Mouse (Mus musculus): ENCODE measurements around the gene Tectb.
"Not testable (repeated sequence)": the region's sequence is repeated elsewhere in the genome, so short reads cannot be mapped to it uniquely, and the experiment has no call there.

Tectb gene

DNA sequence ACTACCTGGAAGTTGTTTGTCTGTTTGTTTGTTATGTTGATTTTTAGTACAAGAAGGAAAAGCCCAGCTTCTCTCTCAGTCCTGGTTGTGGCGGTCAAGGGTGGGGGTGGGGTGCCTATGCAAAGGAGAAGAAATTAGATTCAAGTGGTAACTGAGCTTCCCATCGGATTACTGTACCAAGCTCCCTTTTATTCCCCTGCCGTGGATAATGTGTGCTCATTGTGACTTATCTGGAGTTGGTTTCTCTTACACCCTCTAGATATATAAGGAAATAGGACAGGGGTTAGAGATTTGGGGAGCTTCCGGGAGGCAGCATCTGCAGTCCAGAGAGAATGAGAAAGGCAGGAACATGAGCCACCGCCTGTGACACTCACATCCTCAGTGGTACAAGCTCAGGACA is at the start of gene Tectb:
Tectb (plus strand) TSS at position 301 of the 400 bp plus-strand sequence.
- no peak for DNase-seq (ENCODE audit: low read depth in 2 of 2, low spot score in 2 of 2)

DNA sequence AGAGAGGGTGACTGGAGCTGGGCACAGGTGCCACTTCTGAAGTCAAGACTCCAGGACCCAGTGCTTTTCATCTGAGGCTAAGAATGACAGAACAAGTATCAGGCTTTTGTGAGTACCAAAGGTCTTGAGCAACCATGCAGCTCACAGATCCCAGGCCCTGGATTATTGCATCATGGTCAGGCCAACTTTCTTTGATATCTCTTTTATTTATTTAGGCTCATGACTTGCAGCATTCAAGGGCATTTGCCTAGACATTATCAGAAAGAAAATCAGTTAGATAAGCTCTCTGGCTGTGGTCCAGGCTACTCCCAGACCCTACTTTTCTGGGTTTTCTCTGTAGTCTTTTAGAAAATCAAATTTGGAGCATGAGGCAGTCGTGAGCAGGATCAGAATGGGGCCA is 48.8 kb upstream of the Tectb start:
- no peak for DNase-seq (ENCODE audit: low read depth in 2 of 2, low spot score in 2 of 2)

DNA sequence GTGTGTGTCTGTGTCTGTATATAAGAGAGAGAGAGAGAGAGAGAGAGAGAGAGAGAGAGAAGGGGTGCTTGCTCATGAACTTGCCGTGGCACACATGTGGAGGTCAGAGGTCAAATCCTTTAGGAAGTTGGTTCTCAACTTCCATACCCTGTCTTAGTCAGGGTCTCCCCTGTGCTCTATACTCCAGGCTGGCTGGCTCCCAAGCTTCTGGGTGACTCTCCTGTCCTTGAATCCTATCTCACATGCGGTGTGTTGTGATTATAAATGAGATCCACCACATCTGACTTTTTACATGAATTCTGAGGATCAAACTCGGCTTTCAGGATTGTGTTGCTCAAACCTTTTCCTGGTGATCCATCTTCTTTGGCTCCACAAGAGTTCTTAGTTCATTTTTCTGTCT is 48.1 kb upstream of the Tectb start:
- no peak for DNase-seq (ENCODE audit: low read depth in 2 of 2, low spot score in 2 of 2)

DNA sequence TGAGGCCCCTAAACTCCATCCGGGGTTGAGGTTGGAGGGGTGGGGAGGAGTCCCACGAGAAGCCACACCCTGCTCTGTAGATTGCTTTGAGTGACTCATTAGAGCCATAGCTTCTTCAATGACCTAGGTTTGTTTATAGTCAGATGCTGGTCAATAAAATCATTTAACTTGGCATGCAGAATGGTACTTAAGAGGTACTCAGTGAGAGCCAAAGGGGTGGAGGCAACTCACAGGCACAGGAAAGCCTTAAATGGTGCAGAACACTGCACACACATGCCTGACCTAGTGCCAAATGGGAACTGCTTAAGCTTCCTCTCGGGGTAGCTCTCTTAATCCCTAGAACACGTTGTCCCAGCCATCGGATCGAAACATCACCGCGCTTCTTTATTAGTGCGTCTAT is 46.0 kb upstream of the Tectb start:
- no peak for DNase-seq (ENCODE audit: low read depth in 2 of 2, low spot score in 2 of 2)

DNA sequence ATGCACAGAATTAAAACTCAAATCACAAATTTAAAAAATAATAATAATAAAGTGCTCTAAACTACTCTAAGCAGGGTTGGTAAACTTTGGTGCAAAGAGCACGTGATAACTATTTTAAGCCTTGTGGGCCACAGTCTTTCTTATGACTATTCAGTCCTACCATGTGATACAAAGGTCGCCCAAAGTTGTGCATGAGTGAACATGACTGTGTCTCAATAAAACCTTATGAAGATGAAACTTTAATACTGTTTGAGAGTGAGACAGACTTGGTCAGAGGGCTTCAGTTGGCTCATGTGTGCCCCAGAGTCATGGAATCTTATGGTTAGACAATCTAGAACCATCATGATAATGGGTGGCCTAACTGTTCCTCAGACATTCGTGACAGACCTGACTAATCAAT is 44.6 kb upstream of the Tectb start:
- DNase-seq (ENCODE audit: low read depth in 2 of 2, low spot score in 2 of 2), result no peak

DNA sequence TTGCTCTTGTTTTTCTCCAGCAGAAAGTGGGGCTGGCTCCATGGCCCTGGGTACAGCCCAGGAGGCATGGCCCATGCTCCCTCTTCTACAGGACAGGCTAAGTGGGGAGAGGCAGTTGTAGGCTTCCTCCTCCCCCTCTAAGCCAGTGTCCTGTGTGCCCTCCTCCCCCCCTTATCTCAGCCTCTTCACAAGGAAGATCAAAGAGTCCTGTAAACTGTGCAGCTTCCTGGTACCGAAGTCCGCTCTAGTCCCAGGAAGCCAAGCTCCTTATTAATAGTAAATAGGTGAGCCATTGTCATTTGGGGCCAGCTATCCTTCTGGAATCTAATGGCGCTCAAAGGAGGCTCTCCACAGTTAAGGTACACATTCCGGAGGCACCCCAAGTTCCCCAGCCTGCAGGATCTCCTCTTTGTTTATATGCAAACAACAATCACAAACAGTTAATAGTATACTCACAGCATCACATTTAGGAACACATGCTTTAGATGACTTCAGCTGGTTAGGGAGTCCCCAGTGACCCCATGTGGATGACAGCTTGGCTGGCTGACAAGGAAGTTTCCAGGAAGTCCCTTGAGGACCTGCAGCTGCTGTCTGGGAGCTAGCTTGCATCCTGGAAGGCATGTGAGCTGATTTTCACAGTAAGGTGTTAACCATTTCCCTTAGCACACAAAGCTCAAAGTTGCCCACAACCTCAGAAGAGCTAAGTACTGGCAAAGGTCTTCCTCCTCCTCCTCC is 43.7 kb upstream of the Tectb start:
- DNase-seq (ENCODE audit: low read depth in 2 of 2, low spot score in 2 of 2), result no peak

DNA sequence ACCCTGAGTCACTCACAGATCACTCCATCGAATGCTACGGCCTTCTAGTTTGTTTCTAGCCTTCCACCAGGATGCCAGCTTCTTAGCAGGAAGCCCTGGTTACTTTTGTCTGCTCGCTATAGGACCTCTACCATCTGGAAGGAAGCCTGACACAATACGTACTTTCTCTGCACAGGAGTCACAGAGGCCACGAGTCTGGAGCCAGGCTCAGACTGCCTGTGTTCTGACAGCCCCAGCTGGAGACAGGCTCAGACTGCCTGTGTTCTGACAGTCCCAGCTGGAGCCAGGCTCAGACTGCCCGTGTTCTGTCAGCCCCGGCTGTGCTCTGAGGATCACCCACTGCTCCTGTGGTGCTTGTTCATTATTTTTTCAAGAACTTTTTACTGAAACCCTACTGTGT is 42.6 kb upstream of the Tectb start:
- no peak for DNase-seq (ENCODE audit: low read depth in 2 of 2, low spot score in 2 of 2)

DNA sequence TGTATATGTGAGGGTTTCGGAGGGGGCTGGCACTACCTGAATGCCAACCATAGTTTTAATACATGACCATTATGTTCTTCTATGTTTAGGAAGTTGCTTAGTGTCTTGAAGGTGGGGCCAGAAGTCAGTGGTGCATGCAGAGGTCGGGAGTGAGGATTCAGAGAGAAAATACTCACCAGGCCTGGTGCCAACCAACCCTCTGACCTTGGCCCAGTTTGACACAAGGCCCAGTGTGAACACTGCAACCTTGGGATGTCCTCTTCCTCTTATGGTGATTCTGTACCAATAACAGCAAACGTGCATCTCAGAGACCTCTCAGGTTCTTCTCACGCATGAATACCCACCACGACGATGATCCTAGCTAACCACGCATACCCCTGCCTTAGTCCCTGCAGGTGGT is 42.0 kb upstream of the Tectb start:
- DNase-seq (ENCODE audit: low read depth in 2 of 2, low spot score in 2 of 2), result no peak

DNA sequence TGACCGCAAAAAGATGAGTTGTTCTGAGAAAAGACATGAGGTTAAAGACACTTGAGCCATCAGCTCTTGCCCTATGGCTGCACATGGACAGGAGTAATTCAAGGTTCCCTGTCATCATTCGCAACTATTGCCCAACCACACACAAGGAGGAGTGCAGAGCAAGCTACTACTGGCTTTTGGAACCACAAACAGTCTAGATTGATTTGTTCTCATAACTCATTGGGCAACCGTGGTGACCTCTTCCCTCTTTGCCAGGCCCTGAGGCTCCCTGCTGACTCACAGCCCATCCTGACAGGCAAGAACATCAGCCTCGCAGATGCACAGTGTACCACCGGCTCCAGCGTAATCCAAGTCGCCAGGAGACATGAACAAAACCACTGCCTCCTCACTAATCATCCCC is 41.2 kb upstream of the Tectb start:
- no peak for DNase-seq (ENCODE audit: low read depth in 2 of 2, low spot score in 2 of 2)

DNA sequence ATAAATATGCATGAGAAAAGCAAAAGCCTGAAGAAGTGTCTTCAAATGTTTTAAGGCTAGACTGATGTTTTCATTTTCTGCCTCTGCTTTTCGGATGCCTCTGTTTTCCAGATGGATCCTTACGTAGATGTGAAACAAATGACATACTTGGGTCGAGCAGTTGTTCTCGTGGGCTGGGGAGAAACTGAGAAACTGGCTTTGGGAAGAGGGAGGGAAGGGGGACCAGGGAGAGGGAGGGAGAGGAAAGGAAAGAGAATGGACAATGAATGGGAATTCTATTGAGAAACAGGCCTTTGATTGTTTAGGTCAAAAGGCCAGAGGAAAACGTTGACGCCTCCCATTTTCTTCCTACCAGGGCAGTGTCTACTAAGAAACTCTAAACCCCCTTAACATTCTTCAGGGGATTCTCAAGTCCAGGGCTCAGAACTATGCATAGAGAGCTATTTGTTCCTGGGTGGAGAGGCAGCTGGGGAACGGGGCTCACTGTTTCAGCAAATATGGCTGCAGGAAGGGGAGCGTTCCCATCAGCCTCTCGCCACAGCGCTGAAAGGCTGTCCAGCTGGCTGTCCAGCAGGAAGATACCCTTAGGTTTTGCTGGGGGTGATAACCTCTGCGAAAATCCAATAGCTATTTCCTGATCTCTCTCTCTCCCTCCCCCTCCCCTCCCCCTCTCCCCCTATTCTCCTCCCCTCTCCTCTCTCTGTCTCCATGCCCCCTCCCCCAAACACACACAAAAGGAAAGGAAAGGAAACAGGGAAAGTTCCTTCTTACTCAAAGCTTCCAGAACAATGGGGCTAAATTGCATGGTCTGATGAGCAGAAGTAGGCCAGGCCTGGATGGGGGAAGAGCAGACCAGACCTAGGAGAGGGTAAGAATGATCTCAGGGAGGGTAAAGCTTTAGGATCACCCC is 36.9 kb upstream of the Tectb start:
- no peak for DNase-seq (ENCODE audit: low read depth in 2 of 2, low spot score in 2 of 2)

DNA sequence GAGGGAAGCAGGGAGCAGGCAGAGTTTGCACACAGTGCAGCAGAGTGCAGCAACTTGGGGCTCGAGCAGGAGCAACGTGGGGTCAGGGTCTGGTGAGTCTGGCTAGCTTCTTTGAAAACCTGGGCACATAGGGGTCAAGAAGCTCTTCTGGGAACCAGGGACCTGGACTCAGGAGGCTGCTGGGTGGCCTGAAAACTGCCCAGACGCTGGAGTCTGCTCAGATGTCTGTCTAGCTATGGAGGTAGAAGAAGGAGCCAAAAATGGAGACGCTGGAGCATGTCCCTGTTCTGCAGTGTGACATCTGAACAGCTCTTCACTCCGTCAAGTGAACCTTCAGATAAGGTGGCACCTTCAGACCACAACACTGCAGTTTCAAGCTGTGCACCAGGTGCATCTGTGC is 35.8 kb upstream of the Tectb start:
- no peak for DNase-seq (ENCODE audit: low read depth in 2 of 2, low spot score in 2 of 2)

DNA sequence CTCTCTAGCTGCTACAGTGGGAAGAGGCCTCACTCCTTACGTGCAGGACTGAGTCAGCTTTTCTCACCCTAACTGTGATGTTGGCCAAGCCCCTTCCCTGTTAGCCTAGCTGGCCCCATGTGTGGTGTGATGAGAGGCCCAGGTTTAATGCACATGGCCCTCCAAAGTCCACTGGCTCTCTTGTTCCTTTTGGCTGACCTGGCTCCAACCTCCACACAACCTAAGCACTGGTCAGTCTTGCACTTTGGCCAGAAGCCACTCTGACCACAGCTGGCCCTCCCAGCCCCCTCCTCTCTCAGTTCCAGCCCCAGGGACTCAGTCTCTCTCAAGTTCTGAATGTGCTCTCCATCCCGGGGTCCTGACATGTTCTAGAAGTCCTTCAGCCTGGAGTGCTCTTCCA is 35.4 kb upstream of the Tectb start:
- no peak for DNase-seq (ENCODE audit: low read depth in 2 of 2, low spot score in 2 of 2)

DNA sequence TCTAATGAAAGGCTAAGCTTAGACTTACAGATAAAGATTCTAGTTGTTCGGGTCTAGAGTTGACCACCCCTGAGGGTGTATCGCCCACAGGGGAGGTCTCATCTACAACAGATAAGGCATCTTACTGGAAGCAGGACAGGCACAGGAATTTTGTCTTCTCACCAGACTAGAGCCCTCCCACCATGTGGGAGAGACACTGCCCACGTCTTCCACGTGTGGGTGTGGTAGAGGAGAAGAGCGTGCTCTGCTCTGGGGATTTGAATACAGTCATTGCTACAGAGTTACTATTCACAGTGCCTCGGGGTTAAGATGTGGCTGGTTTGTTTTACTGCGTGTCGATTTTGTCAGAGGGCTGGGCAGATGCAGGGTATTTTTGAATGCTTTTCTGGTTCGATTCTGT is 33.0 kb upstream of the Tectb start:
- DNase-seq (ENCODE audit: low read depth in 2 of 2, low spot score in 2 of 2), result no peak

DNA sequence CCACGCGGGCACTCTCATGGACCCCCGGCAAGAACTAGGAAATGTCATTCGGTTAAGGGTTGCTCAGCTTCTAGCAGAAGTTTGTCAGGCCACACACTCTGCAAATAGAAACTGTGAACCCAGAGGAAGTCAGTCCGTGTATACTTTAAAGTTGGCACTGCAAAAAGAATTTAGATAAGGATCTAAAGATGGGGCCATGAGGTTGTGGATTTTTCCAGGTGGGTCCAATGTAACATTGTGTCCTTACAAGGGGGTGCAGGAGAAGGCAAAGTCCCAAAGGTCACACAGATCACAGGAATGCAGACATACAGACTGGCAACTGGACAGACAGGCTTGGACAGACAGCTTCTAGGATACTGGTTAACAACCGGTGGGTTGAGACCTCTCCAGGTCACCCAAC is 32.4 kb upstream of the Tectb start:
- DNase-seq (ENCODE audit: low read depth in 2 of 2, low spot score in 2 of 2), result no peak

DNA sequence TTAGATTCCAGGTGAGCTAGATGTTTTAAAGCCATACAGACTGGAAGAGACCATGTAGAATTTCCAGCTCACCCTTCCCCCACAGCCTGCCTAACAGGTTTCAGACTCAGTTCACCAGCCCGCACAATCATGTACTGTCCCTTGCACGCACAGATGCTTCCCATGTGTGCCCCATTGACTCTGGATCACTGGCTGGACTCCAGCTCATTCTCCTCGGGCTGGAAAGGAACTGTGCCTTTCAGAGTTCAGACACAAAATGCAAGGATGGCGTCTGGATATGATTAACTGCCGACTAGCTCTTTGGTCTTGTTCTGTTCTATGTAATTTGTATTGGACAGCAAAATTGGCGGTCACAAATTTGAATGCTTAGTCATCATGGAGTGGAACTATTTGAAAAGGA is 30.9 kb upstream of the Tectb start:
- DNase-seq (ENCODE audit: low read depth in 2 of 2, low spot score in 2 of 2), result no peak

DNA sequence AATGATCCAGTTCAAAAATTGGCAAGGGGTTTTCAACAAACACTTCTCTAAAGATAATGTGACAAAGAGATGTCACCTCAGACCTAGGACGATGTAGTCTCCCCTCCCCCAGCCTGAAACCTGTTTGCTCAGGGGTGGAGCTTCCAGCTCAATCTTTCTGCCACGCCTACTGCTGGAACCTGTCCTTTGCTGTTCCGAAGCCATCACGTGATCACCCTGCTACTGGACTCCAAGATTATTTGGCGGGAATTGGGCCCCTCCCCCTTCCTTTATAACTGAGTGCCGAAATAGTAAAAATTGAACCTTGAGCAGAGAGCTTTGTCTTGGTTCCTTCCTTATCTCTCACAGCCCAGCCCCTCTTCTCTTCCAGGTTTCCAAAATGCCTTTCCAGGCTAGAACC is 28.3 kb upstream of the Tectb start:
- DNase-seq (ENCODE audit: low read depth in 2 of 2, low spot score in 2 of 2), result not testable (repeated sequence)

DNA sequence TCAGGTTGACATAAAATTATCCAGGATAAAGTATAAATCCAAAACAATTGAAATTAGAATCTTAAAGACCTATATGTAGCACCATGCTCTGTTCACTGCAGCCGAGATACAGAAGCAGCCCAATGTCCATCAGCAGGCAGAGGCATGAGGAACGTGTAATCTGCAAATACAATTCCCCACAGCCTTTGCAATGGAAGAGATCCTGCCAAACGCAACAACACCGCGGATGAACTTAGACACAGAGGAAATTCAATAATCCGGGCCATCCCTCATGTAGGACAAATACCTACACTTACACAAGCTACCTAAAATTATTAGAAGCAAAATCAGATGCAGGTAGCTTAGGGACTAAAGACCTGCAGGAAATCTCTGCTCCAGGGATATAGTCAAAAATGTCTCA is 27.6 kb upstream of the Tectb start:
- DNase-seq (ENCODE audit: low read depth in 2 of 2, low spot score in 2 of 2), result no peak

DNA sequence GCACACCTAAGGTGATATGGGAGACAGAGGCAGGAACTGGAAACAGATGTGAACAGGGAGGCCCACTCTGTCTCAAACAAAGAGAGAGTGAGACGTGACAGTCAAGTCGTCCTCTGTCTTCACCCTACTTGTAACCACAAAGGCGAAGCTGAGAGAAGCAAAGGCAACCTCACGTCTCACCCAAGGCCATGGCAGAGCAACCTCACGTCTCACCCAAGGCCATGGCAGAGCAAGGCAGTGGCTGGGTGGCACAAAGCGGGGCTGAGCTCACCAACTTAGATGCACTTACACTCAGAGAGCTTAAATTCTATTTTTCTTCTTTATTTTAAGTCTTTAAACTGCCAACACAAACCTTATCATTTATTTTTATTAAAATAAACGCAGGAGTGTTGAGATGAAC is 23.5 kb upstream of the Tectb start:
- no peak for DNase-seq (ENCODE audit: low read depth in 2 of 2, low spot score in 2 of 2)

DNA sequence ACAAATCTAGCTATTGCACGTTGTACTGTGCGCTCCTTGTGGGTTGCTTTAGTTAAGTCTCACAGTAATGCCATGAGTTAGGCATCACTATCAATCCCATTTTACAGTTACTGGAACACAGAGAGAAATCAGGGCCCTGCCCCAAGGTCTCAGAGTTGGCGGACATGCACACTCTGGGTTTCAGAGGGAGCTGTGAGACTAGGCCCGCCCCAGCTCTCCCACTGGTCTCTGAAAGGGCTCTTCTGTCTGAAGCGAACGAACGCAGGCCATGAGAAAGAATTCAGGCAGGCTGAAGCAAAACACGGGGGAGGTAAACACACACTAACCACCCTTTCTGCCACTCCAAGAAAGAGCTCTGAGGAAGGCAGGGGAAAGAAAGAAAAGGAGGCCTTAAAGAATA is 21.9 kb upstream of the Tectb start:
- DNase-seq (ENCODE audit: low read depth in 2 of 2, low spot score in 2 of 2), result no peak

DNA sequence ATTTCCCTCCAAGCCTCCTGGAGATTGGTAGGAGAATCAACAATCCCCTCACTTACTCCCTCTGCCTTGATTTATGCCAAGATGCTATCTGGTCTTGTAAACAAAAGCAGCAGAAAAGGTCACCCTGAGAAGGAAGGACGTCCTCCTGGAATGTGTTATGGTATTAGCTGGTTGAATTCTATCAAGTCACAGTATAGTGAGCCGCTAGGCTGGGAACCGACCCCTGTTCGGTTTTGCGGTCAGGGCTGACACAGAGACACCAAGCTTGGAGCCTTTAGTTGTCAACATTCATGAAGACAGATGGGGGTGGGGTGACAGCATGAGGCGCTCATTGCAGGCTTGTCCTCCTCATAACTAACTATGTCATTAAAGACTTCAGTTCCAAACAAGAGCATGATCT is 20.7 kb upstream of the Tectb start:
- no peak for DNase-seq (ENCODE audit: low read depth in 2 of 2, low spot score in 2 of 2)

DNA sequence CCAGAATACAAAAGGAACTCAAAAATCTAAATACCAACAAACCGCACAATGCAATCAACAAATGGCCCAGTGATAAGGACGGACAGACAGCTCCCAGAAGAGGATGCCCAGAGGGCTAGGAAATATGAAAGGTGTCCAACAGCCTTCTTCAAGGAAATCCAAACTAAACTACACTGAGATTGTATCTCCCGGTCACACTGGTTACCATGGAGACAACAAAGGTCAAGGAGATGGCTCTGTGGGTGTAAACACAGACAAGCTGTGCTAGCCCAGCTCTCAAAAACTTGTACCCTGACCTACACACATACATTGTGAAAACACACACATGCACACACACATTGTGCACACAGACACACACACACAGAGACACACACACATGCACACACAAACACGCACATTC is 18.3 kb upstream of the Tectb start:
- no peak for DNase-seq (ENCODE audit: low read depth in 2 of 2, low spot score in 2 of 2)

DNA sequence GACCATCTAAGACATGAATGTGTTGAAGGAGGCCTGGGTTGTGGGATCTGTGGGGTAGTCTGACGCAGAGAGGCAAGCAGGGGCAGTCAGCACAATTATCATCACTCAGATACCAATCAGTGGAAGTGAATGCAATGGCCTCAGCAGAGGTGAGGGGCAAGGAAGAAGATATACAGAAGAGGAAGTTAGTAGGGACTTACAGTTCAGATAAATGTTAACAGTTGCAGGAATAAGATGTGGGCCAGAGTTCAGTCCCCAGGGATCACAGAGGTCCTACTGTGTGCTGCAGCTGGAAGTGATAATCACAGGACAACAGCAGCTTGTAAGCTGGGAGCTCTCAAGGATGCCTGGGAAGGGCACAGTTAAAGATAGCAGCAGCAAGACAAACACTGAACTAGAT is 16.4 kb upstream of the Tectb start:
- DNase-seq (ENCODE audit: low read depth in 2 of 2, low spot score in 2 of 2), result no peak
